Mouse (Mus musculus): ENCODE results near the gene Srgap3.

GRCm38 (mm10) chr6:112903226-112903625, 43.8 kb downstream of the Srgap3 start:
- TF ChIP-seq CTCF (IDR thresholded peaks at IDR 0.05; ENCODE audit: borderline replicate concordance, insufficient read depth, low read length), result no peak
- TF ChIP-seq POLR2A (IDR thresholded peaks at IDR 0.05; ENCODE audit: low read depth, low read length), result no peak

All from embryonic fibroblast, embryonic 13.5 days (primary cell).